ENCODE assay signal across 28 mouse cellular contexts in genomic region chr4:120212812-120213211, GRCm38 (mm10). TPM values are rescaled to one million over a fixed set of nuclear protein-coding genes. Genes with fewer than 3 reads are reported as not detected.
A peak's percentile ranks its signal among the peaks of the same experiment; 100 is the strongest.
DNase-seq lines count a peak whose midpoint lies in the region; ATAC-seq and TF ChIP-seq lines count a peak whose summit lies in the region.
"Had no signal": no experiment of that assay in that cellular context is flagged by ENCODE, and none has a peak within 500 bp of the region (broad histone marks: within the 10 kb centered on the region; RNA-seq: fewer than 3 reads in every experiment).

No protein-coding gene starts in this region.

- TF ChIP-seq CTCF in forebrain, postnatal 0 days (IDR thresholded peaks at IDR 0.05; ENCODE audit: low read depth) = no peak

- 0 out of 2 replicates have a peak, but pooled peaks have one; percentile 12 for ATAC-seq in forebrain, embryonic 15.5 days (replicated peaks)
- ATAC-seq in forebrain, postnatal 0 days = no peak
- ATAC-seq in neural tube, embryonic 13.5 days (ENCODE audit: low read depth) = no peak
- ATAC-seq: hindbrain, postnatal 0 days; lung, postnatal 0 days; midbrain, embryonic 13.5 days had no signal

- DNase-seq in forebrain, postnatal 0 days = no peak
- DNase-seq in neural tube, embryonic 10.5 days (ENCODE audit: extremely low spot score, low spot score) = no peak
- no peak for DNase-seq in limb, embryonic 10.5 days (ENCODE audit: low spot score)
- no peak for DNase-seq in left cerebral cortex, postnatal 4 days
- no peak for DNase-seq in gastrocnemius, postnatal 10 days
- DNase-seq: adrenal gland, postnatal 25 days; cerebellum, adult 2 months; cerebellum, postnatal 36 days; gastrocnemius, adult 2 months; heart, postnatal 4 days; right cerebral cortex, postnatal 4 days; thymus, postnatal 36 days had no signal

- H3K9me3 ChIP-seq in forebrain, embryonic 15.5 days = no peaks in the 10 kb centered on the region
- no peaks in the 10 kb centered on the region for H3K9me3 ChIP-seq in forebrain, postnatal 0 days (ENCODE audit: low read length)
- no peaks in the 10 kb centered on the region for H3K9me3 ChIP-seq in neural tube, embryonic 13.5 days
- no peaks in the 10 kb centered on the region for H3K9me3 ChIP-seq in limb, embryonic 10.5 days (replicated peaks)
- H3K9me3 ChIP-seq: heart, embryonic 13.5 days; kidney, embryonic 15.5 days; limb, embryonic 15.5 days; liver, embryonic 15.5 days; midbrain, embryonic 13.5 days; neural tube, embryonic 15.5 days had no signal

- H3K27ac ChIP-seq in forebrain, embryonic 15.5 days (replicated peaks) = no peak overlapping the region
- no peak overlapping the region for H3K27ac ChIP-seq in forebrain, postnatal 0 days (ENCODE audit: low read depth, low read length)
- 0 out of 2 replicates have a peak overlapping the region, but pooled peaks have one; percentile 5 for H3K27ac ChIP-seq in neural tube, embryonic 13.5 days (replicated peaks)
- H3K27ac ChIP-seq in limb, embryonic 10.5 days = peak overlapping the region; percentile 57
- H3K27ac ChIP-seq: gastrocnemius, adult 2 months; heart, embryonic 13.5 days; hindbrain, postnatal 0 days; kidney, embryonic 15.5 days; limb, embryonic 15.5 days; liver, embryonic 15.5 days; midbrain, embryonic 13.5 days; neural tube, embryonic 15.5 days had no signal

- H3K27me3 ChIP-seq in forebrain, embryonic 15.5 days = no peaks in the 10 kb centered on the region
- H3K27me3 ChIP-seq in forebrain, postnatal 0 days (ENCODE audit: insufficient read depth, low read length) = no peaks in the 10 kb centered on the region
- H3K27me3 ChIP-seq in neural tube, embryonic 13.5 days = no peaks in the 10 kb centered on the region
- no peaks in the 10 kb centered on the region for H3K27me3 ChIP-seq in limb, embryonic 10.5 days (ENCODE audit: low read depth, poor library complexity, severe bottlenecking)
- H3K27me3 ChIP-seq: kidney, embryonic 15.5 days; limb, embryonic 15.5 days; liver, embryonic 15.5 days; neural tube, embryonic 15.5 days had no signal

- 45% methylated on average over 3 of the region's 3 CpGs for WGBS in forebrain, embryonic 15.5 days
- 40% methylated on average over 3 of the region's 3 CpGs for WGBS in forebrain, postnatal 0 days
- WGBS in neural tube, embryonic 13.5 days = 35% methylated on average over 3 of the region's 3 CpGs
- WGBS in limb, embryonic 10.5 days = 23% methylated on average over 3 of the region's 3 CpGs

- H3K36me3 ChIP-seq in forebrain, embryonic 15.5 days = no peaks in the 10 kb centered on the region
- no peaks in the 10 kb centered on the region for H3K36me3 ChIP-seq in forebrain, postnatal 0 days (ENCODE audit: insufficient read depth)
- H3K36me3 ChIP-seq in neural tube, embryonic 13.5 days = no peaks in the 10 kb centered on the region
- no peaks in the 10 kb centered on the region for H3K36me3 ChIP-seq in limb, embryonic 10.5 days
- H3K36me3 ChIP-seq: heart, embryonic 13.5 days; kidney, embryonic 15.5 days; limb, embryonic 15.5 days; liver, embryonic 15.5 days; midbrain, embryonic 13.5 days; neural tube, embryonic 15.5 days had no signal

- peaks cover 5% of the 10 kb centered on the region; the same call in 1 of the 2 replicates for H3K4me1 ChIP-seq in forebrain, embryonic 15.5 days
- H3K4me1 ChIP-seq in forebrain, postnatal 0 days (ENCODE audit: insufficient read depth) = no peaks in the 10 kb centered on the region
- peaks cover 4% of the 10 kb centered on the region; the same call in 1 of the 2 replicates for H3K4me1 ChIP-seq in neural tube, embryonic 13.5 days (replicated peaks)
- H3K4me1 ChIP-seq in limb, embryonic 10.5 days = peaks cover 20% of the 10 kb centered on the region
- H3K4me1 ChIP-seq: heart, embryonic 13.5 days; liver, embryonic 15.5 days had no signal

- intact Hi-C loops in left cerebral cortex, postnatal 4 days (cut with DNase I) = no loop called here

- H3K4me3 ChIP-seq in forebrain, embryonic 15.5 days = no peak overlapping the region
- no peak overlapping the region for H3K4me3 ChIP-seq in forebrain, postnatal 0 days (ENCODE audit: low read depth, low read length)
- H3K4me3 ChIP-seq in neural tube, embryonic 13.5 days = no peak overlapping the region
- no peak overlapping the region for H3K4me3 ChIP-seq in limb, embryonic 10.5 days
- H3K4me3 ChIP-seq: erythroblast, embryonic 14.5 days; gastrocnemius, adult 2 months; heart, embryonic 13.5 days; kidney, embryonic 15.5 days; limb, embryonic 15.5 days; liver, embryonic 15.5 days; midbrain, embryonic 13.5 days; neural tube, embryonic 15.5 days had no signal

- no peak overlapping the region for H3K4me2 ChIP-seq in forebrain, embryonic 15.5 days (replicated peaks)
- no peak overlapping the region for H3K4me2 ChIP-seq in forebrain, postnatal 0 days (ENCODE audit: low read depth)
- H3K4me2 ChIP-seq in neural tube, embryonic 13.5 days = no peak overlapping the region
- H3K4me2 ChIP-seq: heart, embryonic 13.5 days; kidney, embryonic 15.5 days; limb, embryonic 15.5 days; liver, embryonic 15.5 days; midbrain, embryonic 13.5 days; neural tube, embryonic 15.5 days had no signal

- H3K9ac ChIP-seq in forebrain, embryonic 15.5 days (replicated peaks) = no peak overlapping the region
- H3K9ac ChIP-seq in forebrain, postnatal 0 days = no peak overlapping the region
- H3K9ac ChIP-seq in neural tube, embryonic 13.5 days = no peak overlapping the region
- H3K9ac ChIP-seq: heart, embryonic 13.5 days; kidney, embryonic 15.5 days; limb, embryonic 15.5 days; liver, embryonic 15.5 days; midbrain, embryonic 13.5 days; neural tube, embryonic 15.5 days had no signal

RNA-seq across cellular contexts. Expression of gene Edn2, which starts 51.8 kb away (rescaled TPM):
- 0.27 TPM in 1 of 2 replicates, not detected in the other for polyA plus RNA-seq in forebrain, embryonic 15.5 days (2015; fragmentation: Nextera tagmentation; extraction: Ambion mirVana)
- total RNA-seq in forebrain, postnatal 0 days (2014; rRNA removed) = not detected in 2 replicates
- polyA plus RNA-seq in forebrain, postnatal 0 days (2015; fragmentation: Nextera tagmentation; extraction: Ambion mirVana) = 0.13 TPM in 1 of 2 replicates, not detected in the other
- polyA plus RNA-seq in neural tube, embryonic 13.5 days (2015; fragmentation: Nextera tagmentation; extraction: Ambion mirVana) = 0.21 and 0.47 TPM in 2 replicates
- not detected in 2 replicates for polyA plus RNA-seq in limb, embryonic 10.5 days (2016; fragmentation: Nextera tagmentation; extraction: Ambion mirVana)
- total RNA-seq in left cerebral cortex, postnatal 4 days (2021) = not detected
- not detected for total RNA-seq in gastrocnemius, postnatal 10 days (2021)
- total RNA-seq: adrenal gland, postnatal 25 days; gastrocnemius, adult 2 months; granulocyte monocyte progenitor cell, adult 5-6 weeks; heart, postnatal 4 days; layer of hippocampus, postnatal 14 days; left cerebral cortex, postnatal 10 days; megakaryocyte, adult 5-6 weeks; MEL had no signal
- polyA plus RNA-seq: erythroblast, embryonic 14.5 days; liver, embryonic 15.5 days; midbrain, embryonic 13.5 days had no signal

Comparison
In these comparisons a context has a peak if more than half of its experiments do, and no peak if none do; other contexts are left out.
1. H3K27ac ChIP-seq: peak in neural tube, embryonic 13.5 days (single experiment) and limb, embryonic 10.5 days (single experiment); none in forebrain, embryonic 15.5 days (single experiment) and forebrain, postnatal 0 days (single experiment).